Mouse (Mus musculus) intestine, embryonic 16.5 days (tissue): ENCODE results near the gene Lamp3. TPM values are rescaled to one million over a fixed set of nuclear protein-coding genes. Genes with fewer than 3 reads are reported as not detected.

Experiments used
- polyA plus RNA-seq: library from polyadenylated mRNA; unstranded; fragments of >200 nt; fragmentation: Nextera tagmentation; extraction: Ambion mirVana; gene quantifications from 2 replicates; pipeline ENCODE4 v1.2.1, GENCODE M21; 2015

Gene Lamp3
- polyA plus RNA-seq, 1 experiment from 2014 or later, result not detected

Other genes with a start within 250 kb of the Lamp3 start
- gene Olfr166, start 222.7 kb downstream of the Lamp3 start, polyA plus RNA-seq, result not detected in 2 replicates
- gene Olfr167, start 184.1 kb downstream of the Lamp3 start, polyA plus RNA-seq, result not detected in 2 replicates
- gene Olfr168, start 170.8 kb downstream of the Lamp3 start, polyA plus RNA-seq, result not detected in 2 replicates
- gene Olfr169, start 134.6 kb downstream of the Lamp3 start, polyA plus RNA-seq, result not detected in 2 replicates
- gene Olfr170, start 94.5 kb downstream of the Lamp3 start, polyA plus RNA-seq, result not detected in 2 replicates
- gene Olfr171, start 76.5 kb downstream of the Lamp3 start, polyA plus RNA-seq, result not detected in 2 replicates
- 5.6 and 7.7 TPM in 2 replicates for gene B3gnt5, start 53.8 kb upstream of the Lamp3 start, polyA plus RNA-seq